Mouse (Mus musculus): Measurements from ENCODE around the gene Myl6b.
"Not testable (repeated sequence)": the region's sequence is repeated elsewhere in the genome, so short reads cannot be mapped to it uniquely, and the experiment has no call there.

Myl6b gene

GRCm38 (mm10) chr10:128493695-128494666 is 4.5 kb downstream of the Myl6b start, which contains the start of gene Myl6:
Gene Myl6 (minus strand): TSS chr10:128494145.
- DNase-seq (ENCODE audit: low spot score in 2 of 2): peak; percentile 96 to 99

DNA sequence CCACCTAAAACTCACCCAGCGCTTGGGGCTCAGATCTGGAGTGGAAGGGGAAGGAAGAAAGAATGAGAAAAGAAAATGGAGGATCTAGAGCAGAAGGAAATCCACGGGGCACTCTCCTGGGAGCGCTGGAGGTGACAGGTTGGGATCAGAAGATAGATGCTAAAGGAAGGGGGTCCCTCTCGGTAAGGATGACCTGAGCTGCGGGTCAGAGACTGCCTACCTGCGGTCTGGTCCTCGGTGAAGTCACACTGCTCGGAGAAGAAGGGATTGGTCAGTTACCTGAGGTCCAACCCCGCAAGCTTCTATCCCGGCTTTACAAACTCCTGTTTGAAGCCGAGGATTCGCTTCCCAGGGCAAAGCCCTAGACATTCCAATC is 5.2 kb downstream of the Myl6b start:
- no peak for DNase-seq (ENCODE audit: low spot score in 2 of 2)

GRCm38 (mm10) chr10:128492633-128493311 is 5.7 kb downstream of the Myl6b start:
- peak; percentile 57 to 71 for DNase-seq (ENCODE audit: low spot score in 2 of 2)

DNA sequence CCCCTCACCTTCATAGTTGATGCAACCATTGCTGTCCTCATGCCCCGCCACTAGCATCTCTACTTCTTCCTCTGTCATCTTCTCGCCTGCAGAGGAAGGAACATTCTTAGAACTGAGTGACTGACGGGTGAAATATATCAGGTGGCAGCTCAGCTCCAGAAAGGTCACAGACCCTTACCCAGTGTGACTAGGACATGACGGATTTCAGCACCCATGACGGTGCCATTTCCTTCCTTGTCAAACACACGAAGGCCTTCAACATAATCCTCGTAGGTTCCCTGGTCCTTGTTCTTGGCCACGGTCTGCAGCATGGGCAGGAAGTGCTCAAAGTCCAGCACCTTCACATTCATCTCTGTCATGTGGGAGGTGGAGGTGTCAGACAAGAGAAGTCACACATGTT is 6.4 kb downstream of the Myl6b start:
- not testable (repeated sequence) for DNase-seq (ENCODE audit: low spot score in 2 of 2)

- no peak for DNase-seq (ENCODE audit: low spot score in 2 of 2)
Measured at GRCm38 (mm10) chr10:128491495-128491894, 7.0 kb downstream of the Myl6b start.

DNA sequence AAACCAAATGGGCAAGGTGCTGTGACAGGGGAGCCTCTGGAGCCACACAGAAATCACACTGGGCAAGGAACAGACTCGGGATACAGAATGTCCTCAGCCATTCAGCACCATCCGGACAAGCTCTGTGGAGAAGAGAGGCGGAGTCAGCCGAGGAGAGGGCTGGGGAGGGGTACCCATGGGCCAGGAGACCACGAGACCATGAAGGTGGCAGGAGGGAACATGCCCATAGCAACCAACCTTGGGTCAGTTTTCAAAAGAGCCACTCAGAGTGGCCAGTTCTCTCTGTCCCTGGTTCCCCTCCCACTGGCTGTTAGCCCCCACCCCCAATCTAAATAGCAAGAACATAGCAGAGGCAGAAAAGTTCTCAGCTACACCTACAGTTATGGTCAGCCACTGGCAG is 7.6 kb downstream of the Myl6b start:
- DNase-seq (ENCODE audit: low spot score in 2 of 2): no peak

DNA sequence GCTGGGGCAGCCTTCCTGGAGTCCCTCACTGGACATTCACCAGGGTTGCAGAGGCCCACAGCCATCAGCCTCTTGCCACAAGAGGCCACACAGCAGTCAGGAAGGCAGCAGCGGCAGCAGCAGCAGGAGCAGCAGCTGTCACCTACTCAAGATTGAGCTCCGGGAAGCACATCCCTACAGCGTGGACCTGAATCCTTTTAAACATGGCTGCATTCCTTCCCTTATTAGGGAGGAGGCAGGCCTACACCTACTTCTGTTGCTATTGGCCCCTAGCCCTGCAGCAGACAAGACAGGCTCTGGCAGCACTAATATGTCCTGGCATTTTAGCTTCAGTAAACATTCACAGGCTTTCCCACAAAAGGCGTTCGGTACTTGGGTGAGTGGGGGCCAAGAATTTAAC is 8.3 kb downstream of the Myl6b start:
- no peak for DNase-seq (ENCODE audit: low spot score in 2 of 2)

DNA sequence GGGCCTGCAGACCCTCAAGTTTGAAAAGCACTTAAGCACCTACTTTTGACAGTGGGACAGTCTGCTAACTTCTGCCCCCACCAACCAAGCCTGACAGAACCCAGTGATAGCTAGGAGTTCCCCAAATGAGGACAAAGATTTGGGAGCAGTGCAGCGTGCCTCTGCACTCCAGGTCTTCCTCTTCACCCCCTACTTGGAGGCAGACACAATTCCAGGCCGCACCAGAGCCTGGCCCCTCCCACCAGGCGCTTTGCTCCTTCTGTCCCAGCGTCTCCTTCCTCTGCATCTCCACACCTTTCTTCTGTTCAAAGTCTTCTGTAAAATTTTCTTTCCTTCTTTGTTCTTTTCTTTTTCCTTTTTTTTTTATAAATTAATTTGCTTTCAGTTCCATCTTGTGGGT is 8.7 kb downstream of the Myl6b start:
- no peak for DNase-seq (ENCODE audit: low spot score in 2 of 2)

- DNase-seq (ENCODE audit: low spot score in 2 of 2): no peak
Measured at GRCm38 (mm10) chr10:128489380-128489779, 9.1 kb downstream of the Myl6b start.

- no peak for DNase-seq (ENCODE audit: low spot score in 2 of 2)
Measured at GRCm38 (mm10) chr10:128488776-128489175, 9.7 kb downstream of the Myl6b start.

GRCm38 (mm10) chr10:128487861-128488712 is 10.4 kb downstream of the Myl6b start:
- DNase-seq (ENCODE audit: low spot score in 2 of 2): no peak

- DNase-seq (ENCODE audit: low spot score in 2 of 2): no peak
Measured at GRCm38 (mm10) chr10:128486370-128486769, 12.1 kb downstream of the Myl6b start.

DNA sequence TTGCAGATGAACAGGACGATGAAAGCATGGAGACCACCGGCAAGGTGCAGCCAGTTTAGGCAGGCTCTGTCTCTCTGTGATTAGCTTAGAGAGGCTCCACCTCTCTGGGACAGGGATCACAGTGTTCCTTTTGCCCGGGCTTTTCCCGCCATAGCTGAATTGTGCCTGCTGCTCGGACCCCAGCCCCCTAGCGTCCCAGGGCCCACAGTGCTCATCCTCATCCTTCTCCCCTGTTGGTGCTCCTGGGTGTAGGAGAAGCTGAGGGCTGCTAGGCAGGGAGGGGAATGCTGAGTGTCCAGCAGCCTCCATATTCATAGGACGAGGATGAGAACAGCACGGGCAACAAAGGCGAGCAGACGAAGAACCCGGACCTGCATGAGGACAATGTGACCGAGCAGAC is 24.1 kb downstream of the Myl6b start:
- no peak for DNase-seq (ENCODE audit: low spot score in 2 of 2)

GRCm38 (mm10) chr10:128460270-128460630 is 38.2 kb downstream of the Myl6b start:
- no peak for DNase-seq (ENCODE audit: low spot score in 2 of 2)

- peak; percentile 24 to 30 for DNase-seq (ENCODE audit: low spot score in 2 of 2)
Measured at GRCm38 (mm10) chr10:128459409-128460269, 38.8 kb downstream of the Myl6b start.

DNA sequence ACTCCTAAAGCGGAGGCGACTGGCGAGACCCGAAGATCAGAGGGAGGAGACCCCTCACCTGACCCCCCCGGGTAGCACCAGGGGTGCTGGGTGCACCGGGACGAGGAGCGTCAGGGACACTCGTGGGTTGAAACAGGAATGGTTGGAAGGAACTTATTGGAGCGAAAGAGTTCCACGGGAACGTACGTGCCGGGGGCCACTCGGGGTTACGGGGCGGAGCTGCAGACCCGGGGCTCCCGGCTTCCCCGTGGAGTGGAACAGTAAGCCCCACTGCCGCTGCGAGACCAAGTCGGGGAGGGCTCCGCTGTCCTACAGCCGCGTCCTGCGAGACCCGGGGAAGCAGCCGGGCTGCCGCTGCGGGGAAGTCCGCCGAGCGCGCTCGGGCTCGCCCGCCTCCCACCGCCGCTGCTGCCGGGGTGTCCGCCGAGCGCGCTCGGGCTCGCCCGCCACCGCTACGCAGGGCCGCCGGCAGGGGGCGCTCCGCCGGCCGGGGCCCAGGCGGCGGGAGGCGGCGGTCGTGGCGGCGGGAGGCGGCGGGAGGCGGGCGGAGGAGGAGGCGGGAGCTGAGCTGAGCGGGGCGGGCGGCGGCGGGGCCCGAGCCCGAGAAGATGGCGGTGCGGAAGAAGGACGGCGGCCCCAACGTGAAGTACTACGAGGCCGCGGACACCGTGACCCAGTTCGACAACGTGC is 39.6 kb downstream of the Myl6b start, which contains the start of gene Smarcc2:
TSS of gene Smarcc2 (plus strand) at position 530 of the 690 bp plus-strand sequence.
- DNase-seq (ENCODE audit: low spot score in 2 of 2): peak; percentile 78 to 86

DNA sequence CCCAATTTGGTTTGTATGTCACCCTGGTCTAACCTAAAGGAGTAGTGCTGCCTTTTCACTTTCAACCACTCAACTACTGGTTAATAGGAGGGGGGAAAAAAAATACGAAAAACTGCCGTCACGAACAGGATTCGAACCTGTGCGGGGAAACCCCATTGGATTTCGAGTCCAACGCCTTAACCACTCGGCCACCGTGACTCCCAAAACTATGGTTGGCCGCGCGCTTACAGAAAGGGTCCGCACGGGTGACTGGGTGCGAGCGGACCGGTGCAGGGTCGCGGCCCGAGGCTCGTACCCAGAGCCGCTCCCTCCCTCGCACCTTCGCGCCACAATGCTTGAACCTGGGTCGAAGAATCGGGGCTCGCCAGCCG is 40.2 kb downstream of the Myl6b start:
- peak; percentile 90 to 92 for DNase-seq (ENCODE audit: low spot score in 2 of 2)

DNA sequence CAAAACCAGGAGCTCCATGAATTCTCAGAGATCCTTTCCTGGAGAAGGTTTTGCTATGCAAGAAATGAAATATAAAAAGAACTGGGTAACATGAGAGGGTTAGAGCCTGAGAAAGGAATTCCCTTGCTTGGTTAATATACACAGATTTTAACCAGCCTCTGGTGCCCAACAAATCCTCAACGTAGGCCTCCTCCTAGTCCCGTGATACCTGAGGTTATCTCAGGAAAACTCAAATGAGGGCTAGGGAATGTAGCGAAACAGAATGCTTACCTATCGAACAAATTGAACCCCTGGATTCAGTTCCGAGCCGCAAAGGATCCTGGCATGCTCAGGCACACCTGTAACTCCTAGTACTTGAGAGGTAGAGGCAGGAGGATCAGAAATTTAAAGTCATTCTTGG is 40.8 kb downstream of the Myl6b start:
- no peak for DNase-seq (ENCODE audit: low spot score in 2 of 2)

- peak; percentile 53 to 55 for DNase-seq (ENCODE audit: low spot score in 2 of 2)
Measured at GRCm38 (mm10) chr10:128455280-128455679, 43.2 kb downstream of the Myl6b start.

DNA sequence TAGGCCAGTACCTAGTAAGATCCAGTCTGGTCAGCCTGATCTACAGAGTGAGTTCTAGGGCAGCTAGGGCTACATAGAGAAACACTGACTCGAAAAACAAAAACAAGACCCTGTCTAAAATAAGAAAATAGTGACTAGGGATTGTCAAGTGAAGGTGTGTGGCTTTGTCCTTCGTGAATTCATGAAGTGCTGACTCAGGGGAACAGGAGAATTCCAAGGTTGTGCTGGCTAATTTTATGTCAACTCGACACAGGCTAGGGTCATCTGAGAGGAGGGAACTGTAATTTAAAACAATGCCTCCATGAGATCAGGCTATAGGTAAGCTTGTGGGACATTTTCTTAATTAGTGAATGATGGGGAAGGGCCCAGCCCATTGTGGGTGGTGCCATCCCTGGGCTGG is 44.0 kb downstream of the Myl6b start:
- DNase-seq (ENCODE audit: low spot score in 2 of 2): no peak

Data from urinary bladder, postnatal 36 days (tissue).